Mouse (Mus musculus): ENCODE data around the gene Ppy. TPM values are rescaled to one million over a fixed set of nuclear protein-coding genes. Genes with fewer than 3 reads are reported as not detected.

Ppy gene
- total RNA-seq, 2 experiments from 2014 or later, result not detected

DNA sequence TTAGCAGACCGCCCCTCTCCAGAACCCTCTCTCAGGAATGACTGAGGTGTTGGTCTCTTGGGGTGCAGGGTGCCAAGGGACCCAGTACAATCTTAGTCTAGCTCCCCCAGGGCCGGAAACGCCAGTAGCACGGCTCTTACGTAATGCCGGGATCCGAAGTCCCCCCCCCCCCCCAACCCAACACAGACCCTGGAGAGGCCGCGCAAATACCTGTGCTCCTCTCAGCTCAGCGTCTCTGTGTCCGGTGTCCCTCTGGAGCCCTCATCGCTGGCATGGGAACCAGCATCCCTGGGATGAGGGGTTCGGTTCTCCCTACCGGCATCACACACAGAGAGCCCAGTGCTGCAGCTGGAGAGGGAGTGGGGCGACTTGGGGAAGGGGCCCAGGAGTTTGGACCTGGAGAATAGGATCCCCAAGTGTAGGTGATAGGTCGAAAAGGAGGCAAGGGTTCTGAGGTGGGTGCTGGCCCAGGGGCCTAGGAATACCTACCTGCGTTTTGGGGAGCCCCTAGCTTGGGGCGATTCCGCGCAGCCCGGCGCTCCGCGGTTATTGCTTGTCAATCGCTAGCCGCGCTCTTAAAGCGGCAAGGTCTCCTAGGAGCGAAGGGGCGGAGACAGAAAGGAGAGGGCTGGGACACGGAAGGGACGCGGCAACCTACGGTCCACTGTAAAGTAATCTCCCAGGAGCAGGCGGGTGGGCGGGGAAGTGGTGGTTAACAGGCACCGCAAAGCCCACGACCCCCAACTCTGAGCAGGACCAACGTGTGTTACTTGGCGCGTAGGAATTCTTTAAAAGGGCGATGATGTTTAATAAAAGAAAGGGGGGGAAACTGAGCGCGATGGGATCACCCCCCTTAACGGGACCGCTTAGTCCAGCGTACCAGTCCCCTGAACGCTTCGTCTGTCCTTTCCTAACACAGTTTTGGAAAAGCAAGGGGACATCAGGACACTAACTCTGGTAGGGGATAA, 12.9 kb downstream of the Ppy start, which contains the start of gene Mpp2:
Mpp2 (minus strand) TSS at position 585 of the 968 bp plus-strand sequence.
- DNase-seq, result peak; percentile 82

DNA sequence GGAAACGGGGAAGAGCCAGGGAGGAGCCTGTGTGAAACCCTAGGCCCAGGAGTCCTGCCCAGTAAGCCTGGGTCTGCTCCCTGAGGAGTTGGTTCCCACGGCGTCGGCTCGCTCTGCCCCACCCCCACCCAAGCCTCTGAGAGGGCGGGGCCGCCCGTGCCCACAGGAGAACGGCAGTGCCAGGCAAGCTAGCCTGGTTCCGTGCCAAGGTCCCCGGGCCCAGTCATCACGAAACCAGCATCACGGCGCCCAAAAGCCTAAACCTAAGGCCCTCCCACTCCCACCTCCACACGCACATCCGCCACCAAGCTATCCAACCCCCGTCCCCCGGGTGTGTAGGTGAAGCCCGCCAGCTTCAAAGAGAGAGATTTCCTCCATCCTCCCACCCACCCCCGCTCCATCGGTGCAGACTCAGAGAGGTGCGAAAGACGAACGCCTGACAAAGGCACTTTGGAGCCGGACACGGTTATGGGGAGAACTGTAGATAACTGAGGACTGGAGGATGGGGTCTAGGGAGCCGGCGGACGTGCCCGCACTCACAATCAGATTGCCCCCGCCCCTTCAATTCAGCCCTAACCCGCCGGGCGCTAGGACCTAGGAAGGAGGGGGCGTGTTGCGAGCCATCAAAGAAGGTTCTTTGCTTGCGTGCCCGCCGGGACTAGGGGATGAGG, 13.9 kb downstream of the Ppy start:
- peak; percentile 82 for DNase-seq

DNA sequence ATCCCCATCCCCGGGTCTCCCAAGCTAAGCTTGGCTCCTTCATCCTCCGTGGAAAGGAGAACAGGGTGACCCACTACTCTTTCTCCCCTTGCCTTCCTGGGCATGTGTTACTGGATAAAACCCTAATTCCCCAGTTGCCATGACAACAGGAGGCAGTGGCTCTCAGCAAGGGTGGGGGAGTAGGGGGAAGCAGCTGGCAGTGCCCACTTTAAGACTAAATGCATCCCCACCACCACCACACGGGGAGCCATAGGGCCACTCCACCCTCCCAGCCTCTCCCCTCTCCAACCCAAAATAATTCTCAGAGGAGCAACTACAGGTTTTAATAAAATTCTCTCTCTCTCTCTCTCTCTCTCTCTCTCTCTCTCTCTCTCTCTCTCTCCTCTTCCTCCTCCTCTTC, 14.8 kb downstream of the Ppy start:
- peak; percentile 67 to 74 for DNase-seq

DNA sequence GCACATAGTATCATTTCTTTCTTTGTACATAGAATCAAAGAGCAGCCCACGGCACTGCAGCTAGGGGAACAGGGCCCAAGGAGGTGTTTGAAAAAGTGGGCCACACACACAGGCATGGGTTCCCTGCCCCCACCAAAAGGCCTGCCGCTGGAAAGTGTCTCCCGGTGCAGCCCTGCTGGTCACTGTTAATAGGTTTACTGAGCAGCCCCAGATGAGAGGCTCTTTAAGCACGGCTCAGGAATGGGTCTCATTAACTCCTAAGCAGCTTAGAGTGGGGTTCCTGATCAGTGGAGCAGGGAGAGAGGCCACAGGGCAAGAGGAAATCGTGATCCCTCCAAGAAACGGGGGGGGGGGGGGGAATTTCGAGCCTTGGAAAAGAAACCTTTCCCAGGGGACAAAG, 17.0 kb downstream of the Ppy start:
- DNase-seq, result no peak

DNA sequence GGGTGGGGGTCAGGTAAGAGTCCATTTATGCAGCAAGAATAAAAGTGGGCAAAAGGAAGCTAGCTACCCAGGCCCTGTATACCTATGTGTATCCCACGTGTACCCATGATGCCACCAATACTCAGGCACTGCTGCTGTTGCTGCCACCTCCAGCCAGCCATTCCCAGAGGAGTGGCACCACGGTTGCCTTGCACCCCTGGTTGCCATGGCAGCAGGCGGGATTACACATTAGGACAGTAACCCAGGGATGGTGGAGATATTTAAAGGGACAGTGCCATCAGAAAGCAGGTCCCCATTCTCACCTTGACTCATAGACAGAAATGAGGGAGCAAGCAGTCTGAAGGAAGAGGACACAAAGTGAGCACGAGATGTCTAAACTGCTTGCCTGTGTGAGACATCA, 17.9 kb downstream of the Ppy start:
- DNase-seq, result no peak

DNA sequence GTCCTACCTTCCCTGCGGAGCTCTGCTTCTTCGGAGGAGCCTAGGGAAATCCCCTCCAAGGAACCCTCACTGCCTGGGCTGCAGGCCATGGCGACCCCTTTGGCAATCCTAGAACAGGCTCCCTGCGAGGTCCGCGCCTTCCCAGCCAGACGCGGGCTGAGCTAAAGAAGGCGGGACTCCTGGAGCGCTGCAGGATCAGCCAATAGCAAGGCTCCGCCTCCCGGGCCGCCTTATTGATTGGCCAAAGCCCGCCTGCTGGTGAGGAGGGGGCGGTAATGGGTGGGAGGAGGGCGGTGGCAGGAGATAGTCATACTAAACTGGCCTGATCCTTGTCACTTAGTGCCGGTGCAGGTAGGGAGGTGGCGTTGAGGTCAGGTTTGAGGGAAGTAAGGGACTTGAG, 18.8 kb downstream of the Ppy start:
- DNase-seq, result peak; percentile 76 to 83

DNA sequence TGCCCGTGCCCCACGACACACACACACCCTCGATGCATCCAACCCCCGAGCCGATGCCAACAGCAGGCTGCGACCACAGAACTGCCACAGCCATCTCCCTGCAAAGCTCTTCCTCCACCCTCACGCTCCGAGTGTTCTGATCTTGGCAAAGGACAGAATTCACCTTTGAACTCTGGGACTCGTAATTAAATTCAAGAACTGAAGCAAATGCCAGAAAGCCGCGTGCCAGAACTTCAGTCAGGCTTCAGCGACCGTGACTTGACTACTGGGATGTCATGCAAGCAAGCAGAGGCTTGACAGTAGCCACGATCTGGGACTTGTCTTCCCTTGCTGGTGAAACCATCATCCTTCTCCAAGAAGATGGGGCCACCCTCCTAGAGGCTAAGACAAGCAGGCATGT, 27.4 kb downstream of the Ppy start:
- no peak for DNase-seq

DNA sequence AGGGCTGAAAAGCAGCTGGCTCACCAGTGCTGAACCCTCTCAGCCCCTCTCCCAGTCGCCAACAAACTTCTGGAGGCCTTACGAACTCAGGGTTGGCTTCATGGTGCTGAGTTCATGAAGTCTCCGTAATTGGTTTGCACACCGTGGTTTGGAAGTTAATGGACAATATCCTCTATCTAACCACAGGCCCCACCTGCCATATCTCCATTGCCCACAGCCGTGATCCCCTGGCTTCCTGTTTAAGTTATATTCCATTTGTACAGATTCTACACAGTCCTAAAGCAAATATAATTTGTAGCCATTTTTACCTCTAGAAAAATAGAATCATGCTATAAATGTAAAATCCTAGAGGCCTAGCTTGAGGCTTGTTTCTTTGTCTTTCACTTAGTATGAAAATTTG, 28.4 kb downstream of the Ppy start:
- DNase-seq, result no peak

DNA sequence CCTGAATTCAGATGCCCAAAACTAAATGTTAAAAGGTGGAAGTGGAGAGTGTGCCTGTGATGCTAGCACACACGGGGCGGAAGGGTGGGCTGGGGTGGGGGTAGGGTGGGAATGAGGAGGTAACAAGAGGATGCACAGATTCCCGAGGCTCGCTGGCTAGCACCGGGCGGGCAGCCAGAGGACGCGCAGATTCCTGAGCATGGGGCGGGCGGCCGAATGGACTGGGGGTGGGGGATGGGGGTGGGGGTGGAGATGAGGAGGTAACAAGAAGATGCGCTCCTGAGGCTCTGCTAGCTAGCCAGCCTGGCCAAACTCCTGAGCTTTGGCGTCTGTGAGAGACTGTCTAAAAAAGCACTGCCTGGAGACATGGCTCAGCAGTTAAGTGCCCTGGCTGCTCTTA, 30.7 kb downstream of the Ppy start:
- no peak for DNase-seq

DNA sequence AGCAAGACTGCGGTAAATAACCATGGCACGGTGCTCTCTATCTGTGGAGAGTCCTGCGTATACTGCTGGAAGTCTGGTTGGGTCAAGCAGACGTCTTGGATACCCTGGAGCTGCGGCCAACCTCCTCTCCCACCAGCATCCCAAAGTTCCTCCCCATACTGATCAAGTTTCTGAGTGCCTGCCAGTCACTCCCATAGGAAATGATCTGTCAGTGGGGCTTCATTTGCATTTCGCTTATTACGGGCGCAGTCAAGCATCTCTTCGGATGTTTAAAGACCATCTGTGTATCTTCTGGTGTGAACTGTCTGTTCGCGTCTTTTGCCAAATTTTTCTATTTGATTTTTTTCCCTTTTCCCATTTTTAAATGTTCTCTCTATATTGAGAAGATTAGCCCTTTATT, 31.5 kb downstream of the Ppy start:
- no peak for DNase-seq

DNA sequence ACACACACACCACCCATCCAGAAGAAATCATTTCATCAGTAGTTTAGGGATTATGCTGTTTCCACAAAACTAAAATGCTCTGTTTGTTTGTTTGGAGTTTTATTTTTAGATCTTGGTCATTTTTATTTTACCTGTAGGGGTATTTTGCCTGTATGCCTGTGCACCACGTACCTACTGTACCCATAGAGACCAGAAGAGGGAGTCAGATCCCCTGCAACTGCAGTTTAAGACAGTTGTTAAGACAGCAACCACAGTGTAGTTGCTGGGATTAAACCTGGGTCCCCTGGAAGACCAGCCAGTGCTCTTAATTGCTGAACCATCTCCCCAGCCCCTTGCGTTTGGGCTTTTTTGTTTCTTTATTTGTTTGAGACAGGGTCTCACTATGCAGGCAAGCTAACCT, 32.1 kb downstream of the Ppy start:
- no peak for DNase-seq

DNA sequence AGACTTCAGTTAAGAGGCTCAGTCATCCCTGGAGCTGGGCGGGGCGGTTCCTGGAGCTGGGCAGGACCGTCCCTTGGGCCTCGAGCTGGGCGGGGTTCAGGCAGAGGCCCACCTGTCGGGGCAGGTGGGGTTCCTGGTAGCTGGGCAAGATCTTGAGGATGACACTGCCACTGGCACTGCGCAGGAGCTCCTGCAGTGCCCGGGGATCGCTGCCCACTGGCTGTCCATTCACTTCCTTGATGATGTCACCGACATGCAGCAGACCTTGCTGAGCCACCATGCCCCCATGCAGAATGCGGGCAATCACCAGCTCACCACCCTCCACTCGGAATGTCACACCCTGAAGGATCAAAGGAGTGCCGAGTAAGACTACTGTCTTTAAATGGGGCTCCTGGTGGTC, 38.0 kb downstream of the Ppy start:
- no peak for DNase-seq

DNA sequence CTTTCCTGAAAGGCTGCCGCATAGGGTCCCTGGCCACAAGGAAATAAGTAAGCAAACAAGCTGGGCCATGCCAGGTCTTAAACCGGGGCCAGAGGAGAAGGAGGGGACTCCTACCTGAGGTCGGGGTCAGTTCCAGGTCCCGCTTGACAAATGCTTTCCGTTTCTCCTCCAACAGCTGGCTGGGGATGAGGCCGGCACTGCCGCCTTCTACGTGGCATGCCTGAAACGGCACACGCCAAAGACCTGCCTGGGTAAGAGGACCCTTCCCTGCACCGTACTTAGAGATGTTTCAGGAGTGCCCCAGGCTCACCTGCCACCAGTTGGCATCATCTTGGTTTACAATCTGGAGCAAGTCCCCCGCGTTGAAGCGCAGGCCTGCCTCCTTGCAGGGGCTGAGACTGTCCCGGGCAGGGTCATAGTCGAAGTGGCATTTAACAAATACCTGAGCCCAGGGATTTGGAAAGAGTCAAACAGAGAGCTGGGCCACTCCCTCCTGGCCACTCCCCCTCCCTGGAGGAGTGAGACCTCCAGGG, 39.1 kb downstream of the Ppy start:
- DNase-seq, result no peak

DNA sequence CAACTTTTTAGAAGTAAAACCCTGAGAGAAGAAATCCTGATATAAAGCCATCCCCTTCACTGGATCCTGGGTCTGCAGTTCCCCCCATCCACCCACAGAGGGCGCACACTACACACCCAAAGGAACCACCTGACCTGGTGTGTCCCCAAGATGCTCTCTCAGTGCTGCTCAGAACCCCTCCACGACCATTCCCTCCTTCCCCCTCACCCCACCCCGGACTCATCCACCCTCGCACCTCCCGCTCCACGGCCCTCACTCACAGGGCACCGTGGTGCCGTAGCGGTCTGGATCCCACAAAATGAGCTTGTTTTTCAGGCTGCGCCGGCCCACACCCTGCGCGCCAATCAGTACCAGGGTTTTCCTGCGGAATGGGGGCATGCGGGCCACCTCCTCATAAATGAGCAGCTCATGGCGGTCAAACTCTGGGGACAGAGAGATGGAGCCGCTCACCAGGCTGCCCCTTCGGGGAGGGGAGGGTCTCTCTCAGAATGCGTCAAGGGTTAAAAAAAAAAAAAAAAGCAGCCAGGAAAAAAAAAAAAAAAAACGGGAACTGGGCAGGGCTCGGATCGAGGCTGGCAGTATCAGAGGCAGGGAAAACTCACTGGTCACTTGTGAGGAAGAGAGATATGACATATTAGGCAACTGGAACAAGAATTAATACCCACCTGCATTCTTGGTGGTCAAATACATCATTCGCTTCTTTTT, 39.7 kb downstream of the Ppy start:
- DNase-seq, result peak; percentile 74 to 83

DNA sequence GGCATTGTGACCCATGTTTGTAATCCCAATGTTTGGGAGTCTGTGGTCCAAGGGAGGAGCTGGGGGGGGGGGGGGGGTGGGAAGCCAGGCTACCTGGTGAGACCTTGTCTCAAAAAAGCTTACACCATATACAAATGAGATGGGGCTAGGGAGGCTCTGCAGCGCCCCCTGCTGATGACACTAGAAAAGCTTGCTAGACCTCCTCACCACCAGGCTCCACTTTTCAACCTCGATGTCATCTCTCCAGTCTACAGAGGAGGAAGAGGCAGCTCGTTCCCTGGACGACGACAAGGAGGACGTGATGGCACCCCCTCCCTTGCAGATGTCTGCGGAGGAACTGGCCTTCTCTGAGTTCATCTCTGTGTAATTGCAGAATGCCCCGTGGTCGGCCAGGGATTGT, 47.3 kb downstream of the Ppy start:
- peak; percentile 31 to 36 for DNase-seq

DNA sequence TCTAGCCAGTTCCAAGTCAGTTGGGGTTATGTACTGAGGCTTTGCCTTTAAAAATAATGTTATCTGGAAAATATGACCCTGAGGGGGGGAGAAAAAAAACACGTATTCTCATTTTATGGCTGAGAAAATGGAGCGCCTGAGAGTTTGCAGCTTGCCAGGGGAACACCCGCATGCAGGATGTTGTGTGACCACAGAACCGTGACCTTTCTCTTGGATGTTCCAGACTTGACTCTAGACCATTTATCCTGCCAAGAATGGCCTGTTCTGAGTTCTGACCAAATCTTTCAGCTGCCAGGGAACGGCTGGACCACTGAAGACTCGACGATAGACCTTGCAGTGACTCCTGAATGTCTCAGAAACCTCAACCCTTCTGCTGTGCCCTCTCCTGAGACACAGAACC, 47.9 kb downstream of the Ppy start:
- no peak for DNase-seq

DNA sequence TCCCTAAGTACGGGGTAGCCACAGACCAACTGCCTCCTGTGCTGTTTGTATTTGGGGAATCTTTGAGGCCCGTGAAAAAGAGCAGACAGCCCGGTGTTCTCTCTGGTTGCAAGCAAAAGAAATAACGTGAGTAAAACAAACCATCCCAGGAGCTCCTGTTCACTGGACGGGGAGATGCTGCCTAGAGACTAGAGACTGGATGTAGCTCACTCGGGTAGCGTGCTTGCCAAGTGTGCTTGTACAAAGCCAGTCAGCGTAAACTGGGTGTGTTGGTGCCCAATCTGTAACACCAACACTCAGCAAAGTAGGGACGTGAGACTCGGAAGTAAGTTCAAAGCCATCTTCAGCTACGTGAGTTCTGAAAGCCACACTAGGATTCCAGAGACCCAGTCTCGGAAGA, 48.4 kb downstream of the Ppy start:
- DNase-seq, result no peak

DNA sequence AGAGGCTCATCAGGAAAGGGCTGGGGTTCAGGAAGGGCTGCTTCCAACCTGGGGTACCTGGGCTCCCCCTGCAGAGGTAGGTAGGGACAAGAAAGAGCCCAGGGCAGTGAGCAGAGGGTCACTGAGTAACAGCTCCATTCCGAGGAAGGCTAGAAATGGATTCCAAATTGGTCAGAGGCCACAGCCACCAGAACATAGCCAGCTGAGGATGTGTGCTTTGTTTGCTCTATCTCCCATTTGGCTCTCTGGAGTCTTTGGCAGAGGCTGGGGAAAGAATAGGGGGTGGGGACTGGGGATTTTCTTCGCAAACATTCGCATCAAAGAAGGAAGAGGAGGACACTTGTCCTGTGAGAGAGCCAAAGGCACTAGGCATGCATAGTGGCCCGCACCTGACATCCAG, 49.2 kb downstream of the Ppy start:
- no peak for DNase-seq

DNA sequence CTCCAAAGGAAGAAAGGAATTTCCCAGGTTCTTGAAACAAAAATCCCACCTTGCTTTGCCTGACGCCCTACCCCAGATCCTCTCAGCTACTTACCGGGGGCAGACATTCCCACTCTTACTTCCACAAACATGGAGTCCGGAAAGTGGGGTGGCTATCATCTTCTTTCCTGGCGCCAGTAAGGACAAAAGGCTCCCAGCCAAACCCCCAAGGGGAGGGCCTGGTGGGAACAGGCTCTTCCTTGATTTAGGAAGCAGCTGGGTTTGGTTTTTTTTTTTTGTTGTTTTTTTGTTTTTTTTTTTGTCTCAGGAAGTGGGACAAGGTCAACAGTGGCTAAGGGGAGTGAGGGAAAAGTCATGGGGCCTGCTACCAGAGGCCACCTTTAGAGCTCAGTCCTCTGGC, 49.6 kb downstream of the Ppy start:
- no peak for DNase-seq

Data from layer of hippocampus, postnatal 36 days (tissue).